Mouse (Mus musculus) liver, embryonic 14.5 days (tissue): ENCODE results near the gene Tfam.

Experiments used
- CTCF ChIP-seq: IDR thresholded peaks from 2 replicates; pipeline ENCODE4 v1.5.1; 2016; ENCODE audit warnings: antibody characterized with exemption, low read depth, control low read depth
- EP300 ChIP-seq: IDR thresholded peaks from 2 replicates; pipeline ENCODE4 v1.6.1; 2016; ENCODE audit warnings: antibody characterized with exemption, low read depth

GRCm38 (mm10) chr10:71181091-71181490, 57.0 kb downstream of the Tfam start:
- TF ChIP-seq CTCF, result no peak
- TF ChIP-seq EP300, result no peak
